Mouse (Mus musculus): Measurements from ENCODE around the gene U2af1l4. TPM values are rescaled to one million over a fixed set of nuclear protein-coding genes. Genes with fewer than 3 reads are reported as not detected.

Gene U2af1l4
- polyA plus RNA-seq, 1 experiment from 2014 or later: 82.4 TPM

GRCm38 (mm10) chr7:30598786-30599185 is 35.7 kb downstream of the U2af1l4 start, which contains the start of gene Zbtb32:
TSS of gene Zbtb32 (minus strand) at chr7:30598909.
- Histone ChIP-seq H3K4me3 (no peak within 1 kb of the TSS), H3K4me2 (peak within 1 kb of the TSS; percentile 36; the same call in 1 of the 2 replicates), H3K27me3 (replicated peaks) (0 out of 2 replicates have a peak, but pooled peaks cover 13% of the 10 kb centered on the region), H3K36me3 (no peaks in the 10 kb centered on the region), H3K9ac (no peak within 1 kb of the TSS), H3K27ac (ENCODE audit: poor library complexity, severe bottlenecking) (no peak within 1 kb of the TSS), H3K9me3 (replicated peaks) (no peaks in the 10 kb centered on the region), H3K4me1 (replicated peaks) (peaks cover 14% of the 10 kb centered on the region)
- ATAC-seq (ENCODE audit: insufficient number of reproducible peaks, low FRiP score): no peak
- 90% methylated on average over 12 of the region's 12 CpGs for WGBS

GRCm38 (mm10) chr7:30599933-30600353 is 36.8 kb downstream of the U2af1l4 start:
- no peak overlapping the region for H3K4me3 ChIP-seq
- H3K27ac ChIP-seq (ENCODE audit: poor library complexity, severe bottlenecking): no peak overlapping the region
- peaks cover 14% of the 10 kb centered on the region for H3K4me1 ChIP-seq (replicated peaks)
- 1% methylated on average over 16 of the region's 16 CpGs for WGBS
- no peaks in the 10 kb centered on the region for H3K9me3 ChIP-seq (replicated peaks)
- no peaks in the 10 kb centered on the region for H3K36me3 ChIP-seq
- H3K9ac ChIP-seq: no peak overlapping the region
- peak; percentile 95 for ATAC-seq (ENCODE audit: insufficient number of reproducible peaks, low FRiP score)
- H3K27me3 ChIP-seq (replicated peaks): 0 out of 2 replicates have a peak, but pooled peaks cover 3% of the 10 kb centered on the region
- peak overlapping the region; percentile 42 for H3K4me2 ChIP-seq

- Histone ChIP-seq H3K4me2 (peak overlapping the region; percentile 42; the same call in 1 of the 2 replicates), H3K4me3 (no peak overlapping the region), H3K9ac (no peak overlapping the region), H3K27me3 (replicated peaks) (no peaks in the 10 kb centered on the region), H3K9me3 (replicated peaks) (no peaks in the 10 kb centered on the region), H3K4me1 (replicated peaks) (peaks cover 14% of the 10 kb centered on the region), H3K36me3 (no peaks in the 10 kb centered on the region), H3K27ac (ENCODE audit: poor library complexity, severe bottlenecking) (no peak overlapping the region)
- peak; percentile 24; the same call in 1 of the 2 replicates for ATAC-seq (ENCODE audit: insufficient number of reproducible peaks, low FRiP score)
- 68% methylated on average over 7 of the region's 7 CpGs for WGBS
These were observed 37.5 kb downstream of the U2af1l4 start for GRCm38 (mm10) chr7:30600651-30601050.

GRCm38 (mm10) chr7:30602583-30602982 is 39.5 kb downstream of the U2af1l4 start:
- Histone ChIP-seq H3K4me3 (no peak overlapping the region), H3K4me2 (no peak overlapping the region), H3K9ac (no peak overlapping the region), H3K27ac (ENCODE audit: poor library complexity, severe bottlenecking) (no peak overlapping the region), H3K9me3 (replicated peaks) (no peaks in the 10 kb centered on the region), H3K27me3 (replicated peaks) (no peaks in the 10 kb centered on the region), H3K4me1 (replicated peaks) (peaks cover 14% of the 10 kb centered on the region), H3K36me3 (no peaks in the 10 kb centered on the region)
- WGBS: 23% methylated on average over 3 of the region's 3 CpGs
- no peak for ATAC-seq (ENCODE audit: insufficient number of reproducible peaks, low FRiP score)

- ATAC-seq (ENCODE audit: insufficient number of reproducible peaks, low FRiP score): no peak
- Histone ChIP-seq H3K9ac (no peak overlapping the region), H3K4me3 (no peak overlapping the region), H3K27me3 (replicated peaks) (no peaks in the 10 kb centered on the region), H3K4me2 (no peak overlapping the region), H3K9me3 (replicated peaks) (no peaks in the 10 kb centered on the region), H3K27ac (ENCODE audit: poor library complexity, severe bottlenecking) (no peak overlapping the region), H3K4me1 (replicated peaks) (peaks cover 14% of the 10 kb centered on the region), H3K36me3 (no peaks in the 10 kb centered on the region)
- 61% methylated on average over 8 of the region's 8 CpGs for WGBS
These were observed 41.3 kb downstream of the U2af1l4 start for GRCm38 (mm10) chr7:30604424-30604823.

GRCm38 (mm10) chr7:30604944-30605343 is 41.8 kb downstream of the U2af1l4 start:
- Histone ChIP-seq H3K9me3 (replicated peaks) (no peaks in the 10 kb centered on the region), H3K9ac (no peak overlapping the region), H3K4me2 (no peak overlapping the region), H3K4me3 (no peak overlapping the region), H3K27ac (ENCODE audit: poor library complexity, severe bottlenecking) (no peak overlapping the region), H3K36me3 (no peaks in the 10 kb centered on the region), H3K27me3 (replicated peaks) (no peaks in the 10 kb centered on the region), H3K4me1 (replicated peaks) (peaks cover 12% of the 10 kb centered on the region)
- WGBS: 87% methylated on average over 8 of the region's 8 CpGs
- no peak for ATAC-seq (ENCODE audit: insufficient number of reproducible peaks, low FRiP score)

- WGBS: 26% methylated on average over 8 of the region's 8 CpGs
- Histone ChIP-seq H3K27me3 (replicated peaks) (no peaks in the 10 kb centered on the region), H3K9me3 (replicated peaks) (no peaks in the 10 kb centered on the region), H3K4me2 (no peak overlapping the region), H3K36me3 (no peaks in the 10 kb centered on the region), H3K4me3 (no peak overlapping the region), H3K9ac (no peak overlapping the region), H3K27ac (ENCODE audit: poor library complexity, severe bottlenecking) (no peak overlapping the region), H3K4me1 (replicated peaks) (peaks cover 10% of the 10 kb centered on the region)
- no peak for ATAC-seq (ENCODE audit: insufficient number of reproducible peaks, low FRiP score)
These were observed 44.7 kb downstream of the U2af1l4 start for GRCm38 (mm10) chr7:30607706-30608309.

GRCm38 (mm10) chr7:30608476-30608875 is 45.4 kb downstream of the U2af1l4 start:
- Histone ChIP-seq H3K27me3 (replicated peaks) (no peaks in the 10 kb centered on the region), H3K4me1 (replicated peaks) (peaks cover 9% of the 10 kb centered on the region), H3K27ac (ENCODE audit: poor library complexity, severe bottlenecking) (no peak overlapping the region), H3K9me3 (replicated peaks) (no peaks in the 10 kb centered on the region), H3K4me3 (no peak overlapping the region), H3K36me3 (no peaks in the 10 kb centered on the region), H3K9ac (no peak overlapping the region), H3K4me2 (no peak overlapping the region)
- WGBS: 53% methylated on average over 16 of the region's 16 CpGs
- no peak for ATAC-seq (ENCODE audit: insufficient number of reproducible peaks, low FRiP score)

- no peak overlapping the region for H3K4me2 ChIP-seq
- peaks cover 9% of the 10 kb centered on the region for H3K4me1 ChIP-seq (replicated peaks)
- H3K9me3 ChIP-seq (replicated peaks): no peaks in the 10 kb centered on the region
- no peak overlapping the region for H3K4me3 ChIP-seq
- H3K27me3 ChIP-seq (replicated peaks): no peaks in the 10 kb centered on the region
- no peaks in the 10 kb centered on the region for H3K36me3 ChIP-seq
- ATAC-seq (ENCODE audit: insufficient number of reproducible peaks, low FRiP score): 0 out of 2 replicates have a peak, but pooled peaks have one; percentile 20
- no peak overlapping the region for H3K27ac ChIP-seq (ENCODE audit: poor library complexity, severe bottlenecking)
- 33% methylated on average over 7 of the region's 7 CpGs for WGBS
- no peak overlapping the region; the same call in 1 of the 2 replicates for H3K9ac ChIP-seq
These were observed 46.9 kb downstream of the U2af1l4 start for GRCm38 (mm10) chr7:30610043-30610442.

- Histone ChIP-seq H3K4me1 (replicated peaks) (peaks cover 9% of the 10 kb centered on the region), H3K4me3 (no peak within 1 kb of the TSS), H3K9ac (no peak within 1 kb of the TSS), H3K4me2 (no peak within 1 kb of the TSS), H3K27ac (ENCODE audit: poor library complexity, severe bottlenecking) (no peak within 1 kb of the TSS), H3K36me3 (peaks cover 21% of the 10 kb centered on the region), H3K27me3 (replicated peaks) (no peaks in the 10 kb centered on the region), H3K9me3 (replicated peaks) (no peaks in the 10 kb centered on the region)
- ATAC-seq (ENCODE audit: insufficient number of reproducible peaks, low FRiP score): no peak
- WGBS: 71% methylated on average over 8 of the region's 8 CpGs
These were observed 49.7 kb downstream of the U2af1l4 start, which contains the start of gene Upk1a for GRCm38 (mm10) chr7:30612654-30613402. TSS of gene Upk1a (minus strand) at chr7:30612847.

GRCm38 (mm10) chr7:30613529-30614112 is 50.5 kb downstream of the U2af1l4 start:
- H3K4me1 ChIP-seq (replicated peaks): peaks cover 9% of the 10 kb centered on the region
- H3K4me2 ChIP-seq: no peak overlapping the region
- no peaks in the 10 kb centered on the region for H3K27me3 ChIP-seq (replicated peaks)
- H3K9ac ChIP-seq: no peak overlapping the region
- no peak for ATAC-seq (ENCODE audit: insufficient number of reproducible peaks, low FRiP score)
- H3K36me3 ChIP-seq: peaks cover 29% of the 10 kb centered on the region
- 21% methylated on average over 14 of the region's 14 CpGs for WGBS
- H3K27ac ChIP-seq (ENCODE audit: poor library complexity, severe bottlenecking): no peak overlapping the region
- no peaks in the 10 kb centered on the region for H3K9me3 ChIP-seq (replicated peaks)
- H3K4me3 ChIP-seq: no peak overlapping the region

Measured in heart, embryonic 12.5 days (tissue).